Mouse (Mus musculus): ENCODE results near the gene Alg1.

DNA sequence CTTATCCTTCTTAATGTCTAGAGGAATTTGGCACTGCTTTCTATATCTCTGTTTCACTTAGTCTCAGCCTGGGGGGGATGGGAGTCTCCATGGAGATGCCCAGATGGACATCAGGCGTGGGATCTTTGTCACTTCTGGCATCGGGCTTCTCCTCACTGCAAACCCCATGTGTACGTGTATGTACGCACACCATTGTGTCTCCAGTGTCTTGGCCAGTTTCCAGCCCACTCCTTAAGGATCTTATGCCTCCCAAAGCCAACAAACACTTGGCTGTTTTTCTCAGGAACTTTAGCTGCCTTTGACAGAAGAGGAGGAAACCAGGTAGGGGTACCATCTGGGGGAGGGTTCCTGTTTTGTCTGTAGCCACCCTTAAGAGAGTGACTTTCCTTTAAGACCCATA lies 12.0 kb upstream of the Alg1 start:
- TF ChIP-seq CTCF (IDR thresholded peaks at IDR 0.05; ENCODE audit: extremely low read depth, insufficient read length, insufficient replicate concordance, low read depth, low read length) (no peak), POLR2A (IDR thresholded peaks at IDR 0.05; ENCODE audit: low read depth, low read length) (no peak)

Measured in small intestine, adult 2 months (tissue).